Mouse (Mus musculus) heart, postnatal 36 days (tissue): Measurements from ENCODE around the gene Uhrf1. TPM values are rescaled to one million over a fixed set of nuclear protein-coding genes. Genes with fewer than 3 reads are reported as not detected.

Source experiments
- DNase-seq, 2 experiments: peaks; one replicate each; pipeline ENCODE4 v3.0.0; 2021 to 2022
- intact Hi-C: fragments of 180-260 bp; cut with DNase I; formaldehyde crosslinking; loops from one replicate; pipeline ENCODE4 v1.15.1; 2025
- total RNA-seq, 2 experiments: library from RNA; stranded (reverse); gene quantifications; 2 replicates each; pipeline ENCODE4 v1.2.3; 2021

Uhrf1 gene
- total RNA-seq, 2 experiments from 2014 or later: 2.8 to 3.3 TPM

- DNase-seq: peak in 1 of 2 experiments; percentile 46
Observed at GRCm38 (mm10) chr17:56292531-56293222, 10.4 kb upstream of the Uhrf1 start, which contains the start of gene Plin3. Plin3 (minus strand) TSS chr17:56292873.

GRCm38 (mm10) chr17:56293291-56293690 lies 9.8 kb upstream of the Uhrf1 start:
- intact Hi-C loops: loop anchor here (2.0 kb wide), 2 partner anchors 34 to 58 kb away; partner anchors contain the start of gene Kdm4b
- no peak for DNase-seq

More at GRCm38 (mm10) chr17:56292531-56293222, 10.4 kb upstream of the Uhrf1 start, which contains the start of gene Plin3:
- intact Hi-C loops: loop anchor here (2.0 kb wide), 2 partner anchors 34 to 58 kb away; partner anchors contain the start of gene Kdm4b

- intact Hi-C loops: no loop called here
- no peak for DNase-seq
Observed at GRCm38 (mm10) chr17:56294241-56294640, 8.9 kb upstream of the Uhrf1 start.

GRCm38 (mm10) chr17:56296201-56296600 lies 6.9 kb upstream of the Uhrf1 start:
- intact Hi-C loops: no loop called here
- no peak for DNase-seq

GRCm38 (mm10) chr17:56298238-56298637 lies 4.9 kb upstream of the Uhrf1 start:
- DNase-seq: no peak
- intact Hi-C loops: no loop called here

GRCm38 (mm10) chr17:56300186-56300585 lies 2.9 kb upstream of the Uhrf1 start, which contains the start of gene Arrdc5:
Arrdc5 (minus strand) TSS chr17:56300286.
- no peak for DNase-seq
- intact Hi-C loops: no loop called here

GRCm38 (mm10) chr17:56302363-56302996 lies 641 bp upstream of the Uhrf1 start:
- DNase-seq: peak in 1 of 2 experiments; percentile 26
- intact Hi-C loops: no loop called here

- peak; percentile 94 to 95 for DNase-seq
- intact Hi-C loops: no loop called here
Observed at GRCm38 (mm10) chr17:56303847-56304586, 896 bp downstream of the Uhrf1 start.

- no peak for DNase-seq
- intact Hi-C loops: no loop called here
Observed at GRCm38 (mm10) chr17:56304718-56305117, 1.6 kb downstream of the Uhrf1 start.

GRCm38 (mm10) chr17:56305156-56305555 lies 2.0 kb downstream of the Uhrf1 start:
- intact Hi-C loops: no loop called here
- no peak for DNase-seq

- intact Hi-C loops: no loop called here
- DNase-seq: no peak
Observed at GRCm38 (mm10) chr17:56305826-56306225, 2.7 kb downstream of the Uhrf1 start.

GRCm38 (mm10) chr17:56308088-56308487 lies 5.0 kb downstream of the Uhrf1 start:
- intact Hi-C loops: no loop called here
- no peak for DNase-seq

GRCm38 (mm10) chr17:56309191-56309945 lies 6.2 kb downstream of the Uhrf1 start:
- no peak for DNase-seq
- intact Hi-C loops: no loop called here

GRCm38 (mm10) chr17:56324419-56324818 lies 21.3 kb downstream of the Uhrf1 start:
- DNase-seq: no peak
- intact Hi-C loops: no loop called here

GRCm38 (mm10) chr17:56325450-56326152 lies 22.5 kb downstream of the Uhrf1 start, which contains the start of gene Kdm4b:
Kdm4b (plus strand) TSS chr17:56326062.
- DNase-seq: peak; percentile 96 to 98
- intact Hi-C loops: loop anchor here (2.0 kb wide), 1 partner anchor 33 kb away; the partner anchor contains the start of gene Plin3

GRCm38 (mm10) chr17:56326153-56327147 lies 23.3 kb downstream of the Uhrf1 start:
- intact Hi-C loops: loop anchor here (2.0 kb wide), 1 partner anchor 34 kb away; the partner anchor contains the start of gene Plin3
- DNase-seq: no peak

GRCm38 (mm10) chr17:56329267-56329666 lies 26.1 kb downstream of the Uhrf1 start:
- intact Hi-C loops: no loop called here
- no peak for DNase-seq

- intact Hi-C loops: no loop called here
- no peak for DNase-seq
Observed at GRCm38 (mm10) chr17:56330345-56330744, 27.2 kb downstream of the Uhrf1 start.
